Mouse (Mus musculus): Measurements from ENCODE around the gene Lmf1. TPM values are rescaled to one million over a fixed set of nuclear protein-coding genes. Genes with fewer than 3 reads are reported as not detected.

Gene Lmf1
- total RNA-seq, 2 experiments from 2014 or later, result 29.8 to 31.8 TPM

- DNase-seq, result no peak
Measured at GRCm38 (mm10) chr17:25643517-25644294, 64.8 kb downstream of the Lmf1 start.

- no peak for DNase-seq
Measured at GRCm38 (mm10) chr17:25644761-25645160, 65.9 kb downstream of the Lmf1 start.

GRCm38 (mm10) chr17:25645661-25646060, 66.8 kb downstream of the Lmf1 start:
- no peak for DNase-seq

GRCm38 (mm10) chr17:25647901-25648300, 69.0 kb downstream of the Lmf1 start:
- no peak for DNase-seq

- peak in 1 of 2 experiments; percentile 43 for DNase-seq
Measured at GRCm38 (mm10) chr17:25648678-25649216, 69.9 kb downstream of the Lmf1 start.

- DNase-seq, result no peak
Measured at GRCm38 (mm10) chr17:25650726-25651125, 71.8 kb downstream of the Lmf1 start.

- no peak for DNase-seq
Measured at GRCm38 (mm10) chr17:25652272-25652671, 73.4 kb downstream of the Lmf1 start.

GRCm38 (mm10) chr17:25656142-25656825, 77.4 kb downstream of the Lmf1 start:
- no peak for DNase-seq

- no peak for DNase-seq
Measured at GRCm38 (mm10) chr17:25656826-25657189, 77.9 kb downstream of the Lmf1 start.

GRCm38 (mm10) chr17:25663213-25663835, 84.4 kb downstream of the Lmf1 start:
- no peak for DNase-seq

GRCm38 (mm10) chr17:25665485-25665884, 86.6 kb downstream of the Lmf1 start:
- DNase-seq, result no peak

GRCm38 (mm10) chr17:25665891-25666290, 87.0 kb downstream of the Lmf1 start:
- DNase-seq, result no peak

- DNase-seq, result no peak
Measured at GRCm38 (mm10) chr17:25668481-25669055, 89.7 kb downstream of the Lmf1 start.

- no peak for DNase-seq
Measured at GRCm38 (mm10) chr17:25672982-25673381, 94.1 kb downstream of the Lmf1 start.

- DNase-seq, result no peak
Measured at GRCm38 (mm10) chr17:25677969-25678368, 99.1 kb downstream of the Lmf1 start.

- no peak for DNase-seq
Measured at GRCm38 (mm10) chr17:25679818-25680217, 100.9 kb downstream of the Lmf1 start.

- DNase-seq, result peak in 1 of 2 experiments; percentile 41
Measured at GRCm38 (mm10) chr17:25681636-25682035, 102.8 kb downstream of the Lmf1 start.

GRCm38 (mm10) chr17:25686323-25686722, 107.4 kb downstream of the Lmf1 start:
- no peak for DNase-seq

- no peak for DNase-seq
Measured at GRCm38 (mm10) chr17:25688922-25689321, 110.0 kb downstream of the Lmf1 start.

- DNase-seq, result no peak
Measured at GRCm38 (mm10) chr17:25696263-25696662, 117.4 kb downstream of the Lmf1 start.

- DNase-seq, result peak; percentile 66 to 86
Measured at GRCm38 (mm10) chr17:25698446-25698845, 119.6 kb downstream of the Lmf1 start.

- no peak for DNase-seq
Measured at GRCm38 (mm10) chr17:25700863-25701496, 122.1 kb downstream of the Lmf1 start.
